In the genomic region with DNA sequence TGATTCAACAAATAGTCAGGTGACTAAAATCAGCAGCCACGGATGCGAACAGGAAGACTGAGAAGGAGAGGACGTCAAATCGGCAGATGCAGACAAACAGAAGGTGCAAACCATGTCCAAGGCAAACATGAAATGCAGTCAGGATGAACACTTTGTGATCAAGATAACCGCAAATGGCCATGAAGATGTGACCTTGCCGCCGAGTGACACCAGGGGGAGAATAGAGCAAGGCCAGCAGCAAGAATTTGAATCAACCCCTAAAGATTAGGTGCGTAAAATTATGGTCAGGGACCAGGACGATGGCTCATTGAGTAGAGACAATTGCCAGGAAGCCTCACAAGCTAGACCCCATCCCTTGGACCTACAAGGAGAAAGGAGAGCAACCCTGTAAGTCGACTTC, we compare ENCODE assay signal across 20 mouse cellular contexts. TPM values are rescaled to one million over a fixed set of nuclear protein-coding genes. Genes with fewer than 3 reads are reported as not detected.
DNase-seq lines count a peak whose midpoint lies in the region; ATAC-seq lines count a peak whose summit lies in the region.
"Had no signal": no experiment of that assay in that cellular context is flagged by ENCODE, and none has a peak within 500 bp of the region (broad histone marks: within the 10 kb centered on the region; RNA-seq: fewer than 3 reads in every experiment).

No protein-coding gene starts in this region.

- 77% methylated on average over 10 of the region's 10 CpGs for WGBS in liver, embryonic 12.5 days (ENCODE audit: insufficient replicate concordance)

- H3K9ac ChIP-seq in liver, embryonic 12.5 days = no peak overlapping the region
- H3K9ac ChIP-seq: forebrain, embryonic 12.5 days; limb, embryonic 13.5 days had no signal

- DNase-seq in adrenal gland, postnatal 10 days = peak; percentile 25
- no peak for DNase-seq in adrenal gland, adult 8-10 months
- DNase-seq in liver (no peak), MN1 (ENCODE audit: low spot score) (no peak)
- peak; percentile 24 to 34 for DNase-seq in B cell, adult 2 months
- DNase-seq in naive thymus-derived CD4-positive, alpha-beta T cell, adult 2 months (ENCODE audit: low read depth) = peak; percentile 26
- DNase-seq in layer of hippocampus, adult 9-10 months (ENCODE audit: low spot score) = no peak
- DNase-seq: cerebellum, adult 18-20 months; heart, postnatal 36 days; kidney, adult 18-20 months; lung, adult 18-20 months; lung, postnatal 36 days; retina, postnatal 1 day; thymus, postnatal 36 days had no signal

- H3K36me3 ChIP-seq in liver, embryonic 12.5 days = no peaks in the 10 kb centered on the region
- H3K36me3 ChIP-seq: forebrain, embryonic 12.5 days; hindbrain, embryonic 15.5 days; limb, embryonic 13.5 days had no signal

- H3K4me3 ChIP-seq in liver, embryonic 12.5 days = no peak overlapping the region

- no peaks in the 10 kb centered on the region for H3K9me3 ChIP-seq in liver, embryonic 12.5 days (replicated peaks)
- H3K9me3 ChIP-seq: forebrain, embryonic 12.5 days; hindbrain, embryonic 15.5 days; limb, embryonic 13.5 days had no signal

- peaks cover 37% of the 10 kb centered on the region for H3K4me1 ChIP-seq in liver, embryonic 12.5 days
- H3K4me1 ChIP-seq: limb, embryonic 13.5 days had no signal

- no peak overlapping the region for H3K27ac ChIP-seq in liver, embryonic 12.5 days
- H3K27ac ChIP-seq: forebrain, embryonic 12.5 days; kidney, postnatal 0 days; limb, embryonic 13.5 days had no signal

- H3K4me2 ChIP-seq in liver, embryonic 12.5 days = 0 out of 2 replicates have a peak overlapping the region, but pooled peaks have one; percentile 86

- no peaks in the 10 kb centered on the region for H3K27me3 ChIP-seq in liver, embryonic 12.5 days (replicated peaks)
- H3K27me3 ChIP-seq: forebrain, embryonic 12.5 days; hindbrain, embryonic 15.5 days; limb, embryonic 13.5 days had no signal

- ATAC-seq in liver, embryonic 12.5 days = no peak

RNA-seq across cellular contexts. Expression of gene Yy1, which starts 36.2 kb away (rescaled TPM):
- 10 to 100 TPM; 59.8 to 66.4 TPM for total RNA-seq in adrenal gland, postnatal 10 days (2021)
- total RNA-seq in adrenal gland, adult 8-10 months (2022) = 10 to 100 TPM; 65.4 to 76.7 (median 70.7) TPM
- 13.1 and 14.6 TPM in 2 replicates for polyA plus RNA-seq in liver, embryonic 12.5 days (2016; fragmentation: Nextera tagmentation; extraction: Ambion mirVana)

RNA-seq across cellular contexts. Expression of gene Degs2, which starts 54.5 kb away (rescaled TPM):
- total RNA-seq in adrenal gland, postnatal 10 days (2021) = not detected
- total RNA-seq in adrenal gland, adult 8-10 months (2022) = not detected
- 0.15 and 0.42 TPM in 2 replicates for polyA plus RNA-seq in liver, embryonic 12.5 days (2016; fragmentation: Nextera tagmentation; extraction: Ambion mirVana)
- total RNA-seq: megakaryocyte-erythroid progenitor cell, adult 5-6 weeks had no signal

Comparison
In these comparisons a context has a peak if more than half of its experiments do, and no peak if none do; other contexts are left out.
1. DNase-seq: peak in adrenal gland, postnatal 10 days (single experiment), B cell, adult 2 months (2 of 2) and naive thymus-derived CD4-positive, alpha-beta T cell, adult 2 months (single experiment); none in adrenal gland, adult 8-10 months (single experiment), liver (single experiment), layer of hippocampus, adult 9-10 months (single experiment) and MN1 (single experiment).